Mouse (Mus musculus): ENCODE results near the gene Maoa.

The Maoa gene

DNA sequence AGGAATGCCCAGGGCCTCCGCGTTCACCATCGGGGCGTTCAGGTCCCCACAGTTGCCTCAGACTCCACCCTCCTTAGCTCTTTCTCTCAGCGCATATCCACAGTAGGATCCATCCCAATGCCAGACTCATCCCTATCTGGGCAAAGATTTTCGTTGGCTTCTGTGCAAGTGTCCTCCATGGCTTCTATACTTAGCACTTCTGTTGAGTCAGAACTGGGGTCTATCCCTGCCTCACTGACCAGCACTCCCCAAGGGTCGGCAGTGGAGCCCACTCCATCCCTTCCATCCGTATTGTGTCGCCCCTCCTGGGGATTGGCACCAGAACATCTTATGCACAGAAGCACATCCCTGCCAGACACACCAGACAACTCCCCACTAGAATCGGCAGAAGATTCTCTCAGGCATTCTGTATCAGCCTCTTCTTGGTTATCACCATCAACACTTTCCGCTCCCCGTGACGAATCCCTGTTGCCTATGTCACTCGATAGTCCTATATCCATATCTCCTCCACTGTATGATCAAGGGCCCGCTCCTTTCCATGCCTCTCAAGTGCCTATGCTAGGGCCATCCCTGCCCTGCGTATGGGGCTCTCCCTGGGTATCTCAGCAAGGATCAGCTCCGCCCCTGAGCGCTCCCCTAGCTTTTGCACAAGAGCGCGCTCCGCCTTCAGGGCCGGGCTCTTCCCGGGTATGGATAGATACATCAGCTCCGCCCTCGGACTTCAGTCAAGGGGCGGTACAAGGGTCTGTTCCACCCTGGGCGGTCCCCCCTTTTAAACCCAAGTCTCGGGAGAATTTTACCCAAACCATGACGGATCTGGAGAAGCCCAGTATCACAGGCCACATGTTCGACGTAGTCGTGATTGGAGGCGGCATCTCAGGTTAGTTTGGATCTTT lies at the start of gene Maoa:
Gene Maoa, plus strand, starts transcription at position 665 of the 896 bp plus-strand sequence.
- peak; percentile 89 to 91 for DNase-seq (ENCODE audit: low spot score in 2 of 2)

- peak; percentile 93 to 94 for DNase-seq (ENCODE audit: low spot score in 2 of 2)
Observed at GRCm38 (mm10) chrX:16618225-16619033, 1.1 kb upstream of the Maoa start.

DNA sequence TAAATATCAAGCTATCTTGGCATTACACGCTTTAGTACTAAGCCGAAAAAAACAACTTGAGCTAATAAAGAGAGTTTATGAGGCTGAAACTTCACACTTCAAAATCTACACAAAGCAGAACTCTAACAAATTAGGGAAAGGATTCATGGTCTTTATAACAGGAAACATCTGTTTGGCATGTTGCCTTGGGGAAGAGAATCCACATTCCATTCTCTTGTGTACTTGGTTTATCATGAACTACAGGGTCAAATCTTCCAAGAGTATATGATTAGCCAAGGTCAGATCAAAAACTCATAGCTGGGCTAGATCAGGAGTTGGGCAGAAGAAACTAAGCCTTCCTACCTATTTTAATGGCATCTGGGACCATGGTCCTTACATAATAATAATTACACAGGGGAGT lies 37.0 kb downstream of the Maoa start:
- no peak for DNase-seq (ENCODE audit: low spot score in 2 of 2)

DNA sequence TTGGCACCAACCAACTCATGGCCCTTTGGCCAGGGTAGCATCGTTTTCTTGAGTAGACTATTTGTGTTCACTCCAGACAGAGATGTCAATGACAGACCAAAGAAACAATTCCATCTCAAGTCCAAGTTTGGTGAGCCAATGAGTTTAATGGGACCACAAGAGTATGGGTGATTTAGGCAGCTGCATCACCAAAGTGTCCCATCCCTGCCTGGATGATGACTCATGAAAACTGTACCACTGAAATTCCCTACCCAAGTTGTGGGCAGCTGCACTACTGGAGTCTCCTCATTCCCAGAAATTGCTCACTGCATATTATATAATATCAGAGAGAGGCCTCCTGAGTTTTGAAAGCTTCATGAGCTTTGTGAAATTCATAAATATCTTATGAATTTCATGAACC lies 86.6 kb downstream of the Maoa start:
- DNase-seq (ENCODE audit: low spot score in 2 of 2), result no peak

DNA sequence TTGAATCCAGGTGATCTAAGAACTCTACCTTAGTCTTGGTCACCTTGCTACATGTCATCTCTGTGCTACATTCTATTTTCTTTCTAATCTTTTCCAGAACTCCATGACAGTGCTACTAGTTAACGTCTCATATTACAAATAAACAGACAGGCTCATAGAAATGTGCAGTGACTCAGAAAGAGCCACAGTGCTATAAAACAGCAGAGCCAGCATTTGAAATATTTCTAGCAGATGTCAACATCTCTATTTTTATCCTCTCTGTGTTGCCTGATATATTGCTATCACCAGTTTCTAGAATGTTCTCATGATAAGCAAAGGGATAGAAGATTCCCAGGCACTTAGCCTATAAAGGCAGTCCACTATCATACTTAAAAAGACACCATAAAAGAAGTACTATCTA lies 94.5 kb downstream of the Maoa start:
- DNase-seq (ENCODE audit: low spot score in 2 of 2), result no peak

All from right cerebral cortex, postnatal 10 days (tissue).